Mouse (Mus musculus) heart, postnatal 0 days (tissue): Measurements from ENCODE around the gene Dcdc2b.

Experiments used
- CTCF ChIP-seq: IDR thresholded peaks from 2 replicates; pipeline ENCODE4 v1.5.1; 2016; ENCODE audit warnings: antibody characterized with exemption, control low read depth, low read depth
- EP300 ChIP-seq: IDR thresholded peaks from 2 replicates; pipeline ENCODE4 v1.6.1; 2016; ENCODE audit warnings: antibody characterized with exemption, low read depth

GRCm38 (mm10) chr4:129614093-129614492 is at the start of gene Dcdc2b:
- no peak for TF ChIP-seq CTCF
- no peak for TF ChIP-seq EP300
